Mouse (Mus musculus): Measurements from ENCODE around the gene Alkbh3.

- no peak for TF ChIP-seq CTCF (IDR thresholded peaks at IDR 0.05; ENCODE audit: low read depth, low read length)
- no peak for TF ChIP-seq POLR2AphosphoS5 (IDR thresholded peaks at IDR 0.05; ENCODE audit: insufficient replicate concordance, low read depth, low read length)
- no peak for TF ChIP-seq TAL1 (conservative IDR thresholded peaks at IDR 0.05; ENCODE audit: low read depth, low read length)
Observed at GRCm38 (mm10) chr2:94059459-94059858, 48.9 kb upstream of the Alkbh3 start.

All from G1E (cell line).